Mouse (Mus musculus): Measurements from ENCODE around the gene BC035044. TPM values are rescaled to one million over a fixed set of nuclear protein-coding genes. Genes with fewer than 3 reads are reported as not detected.
"Not testable (repeated sequence)": the region's sequence is repeated elsewhere in the genome, so short reads cannot be mapped to it uniquely, and the experiment has no call there.

BC035044 gene
- polyA plus RNA-seq, 1 experiment, result not detected

DNA sequence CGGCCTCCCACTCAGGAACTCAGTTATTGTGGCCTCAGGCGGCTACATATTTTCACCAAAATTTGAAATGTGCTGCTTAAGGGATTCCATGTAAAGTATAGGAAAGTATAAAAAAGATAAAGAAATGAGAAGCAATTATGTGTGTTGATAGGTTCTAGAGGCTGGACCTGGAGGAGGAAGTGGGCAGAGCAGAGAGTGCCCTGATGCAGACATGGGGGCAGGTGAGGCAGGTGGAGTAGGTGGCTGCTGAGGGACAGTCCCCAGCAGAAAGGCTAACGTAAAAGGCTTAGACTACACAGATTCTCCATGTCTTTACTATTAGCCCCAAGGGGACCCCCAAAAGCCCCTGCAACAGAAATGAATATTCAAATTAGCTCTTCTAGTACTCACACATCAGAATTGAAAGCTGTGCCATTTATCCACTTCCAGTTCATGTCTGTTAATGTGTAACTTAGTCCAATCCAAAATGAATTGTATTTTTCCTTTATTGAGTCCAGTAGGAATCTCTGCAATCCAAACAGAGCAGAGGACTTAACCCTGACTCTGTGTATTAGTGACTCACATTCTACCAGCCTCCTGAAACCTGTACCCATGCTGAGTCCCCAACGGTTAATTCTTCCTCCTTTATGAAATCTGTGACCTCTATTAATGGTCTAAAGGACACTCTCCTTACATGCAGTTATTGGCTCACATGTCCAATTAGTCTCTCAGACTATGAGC is 72.7 kb downstream of the BC035044 start:
- no peak overlapping the region for H3K27ac ChIP-seq (ENCODE audit: insufficient read depth, low read length)
- H3K36me3 ChIP-seq (ENCODE audit: control insufficient read depth, insufficient read depth, low read length, poor library complexity, severe bottlenecking), result no peaks in the 10 kb centered on the region
- no peaks in the 10 kb centered on the region for H3K27me3 ChIP-seq (ENCODE audit: control insufficient read depth, insufficient read depth, low read length, poor library complexity, severe bottlenecking)
- no peak overlapping the region for H3K9ac ChIP-seq (ENCODE audit: low read depth, poor library complexity, severe bottlenecking)
- H3K4me1 ChIP-seq (ENCODE audit: control insufficient read depth, insufficient read depth, low read length), result no peaks in the 10 kb centered on the region
- no peaks in the 10 kb centered on the region for H3K9me3 ChIP-seq (replicated peaks; ENCODE audit: control insufficient read depth, insufficient read depth, low read length, poor library complexity, severe bottlenecking)
- no peak for TF ChIP-seq EP300 (IDR thresholded peaks at IDR 0.05; ENCODE audit: insufficient read depth, low read depth, low read length)
- H3K4me3 ChIP-seq (ENCODE audit: low read depth, low read length), result no peak overlapping the region

DNA sequence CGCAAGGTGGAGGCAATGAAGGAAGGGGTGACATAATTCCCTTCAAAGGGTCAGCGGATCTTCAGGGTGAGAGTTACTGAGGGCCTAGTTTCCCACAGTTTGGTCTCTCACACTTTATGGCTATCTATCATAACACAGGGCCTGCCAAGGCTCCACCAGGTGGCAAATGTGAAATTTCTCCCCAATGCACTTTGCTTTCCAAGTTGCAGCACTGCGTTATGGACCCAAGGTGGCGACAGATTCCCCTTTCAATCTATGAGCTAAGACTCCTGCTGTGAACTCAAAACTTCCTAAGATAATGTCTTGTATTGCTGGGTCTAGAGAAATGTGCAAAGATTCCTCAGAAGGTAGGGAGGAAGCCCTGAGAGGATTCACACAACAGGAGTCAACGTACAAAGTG is 82.4 kb downstream of the BC035044 start:
- Histone ChIP-seq H3K27ac (ENCODE audit: insufficient read depth, low read length) (no peak overlapping the region), H3K4me3 (ENCODE audit: low read depth, low read length) (no peak overlapping the region)
- TF ChIP-seq POLR2A (IDR thresholded peaks at IDR 0.05; ENCODE audit: insufficient read depth, low read length), result no peak
- no peak for TF ChIP-seq CTCF (IDR thresholded peaks at IDR 0.05; ENCODE audit: low read depth, low read length)
- no peak for TF ChIP-seq EP300 (IDR thresholded peaks at IDR 0.05; ENCODE audit: insufficient read depth, low read depth, low read length)

DNA sequence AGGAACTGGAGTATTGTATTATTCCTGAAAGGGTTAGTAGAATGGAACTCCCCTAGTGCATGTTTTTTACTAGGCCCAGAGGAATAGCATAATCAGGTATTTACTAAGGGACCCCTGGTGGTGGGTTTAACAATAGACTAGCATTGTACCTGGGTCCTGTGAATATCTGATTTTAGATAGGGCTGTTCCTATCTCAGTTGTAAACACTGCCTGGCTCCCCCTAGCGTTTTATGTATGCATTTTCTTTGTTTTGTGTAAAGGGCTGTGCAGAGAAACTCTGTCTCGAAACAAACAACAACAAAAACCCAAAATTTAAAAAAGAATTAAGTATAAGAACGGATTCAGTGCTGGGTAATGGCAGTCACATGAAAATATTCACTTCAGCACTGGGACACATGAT is 83.9 kb downstream of the BC035044 start:
- no peak overlapping the region for H3K4me3 ChIP-seq (ENCODE audit: low read depth, low read length)
- TF ChIP-seq EP300 (IDR thresholded peaks at IDR 0.05; ENCODE audit: insufficient read depth, low read depth, low read length), result no peak
- no peak for TF ChIP-seq CTCF (IDR thresholded peaks at IDR 0.05; ENCODE audit: low read depth, low read length)
- no peaks in the 10 kb centered on the region for H3K4me1 ChIP-seq (ENCODE audit: control insufficient read depth, insufficient read depth, low read length)
- no peak overlapping the region for H3K9ac ChIP-seq (ENCODE audit: low read depth, poor library complexity, severe bottlenecking)
- H3K9me3 ChIP-seq (replicated peaks; ENCODE audit: control insufficient read depth, insufficient read depth, low read length, poor library complexity, severe bottlenecking), result peaks cover 19% of the 10 kb centered on the region
- H3K36me3 ChIP-seq (ENCODE audit: control insufficient read depth, insufficient read depth, low read length, poor library complexity, severe bottlenecking), result no peaks in the 10 kb centered on the region
- no peaks in the 10 kb centered on the region for H3K27me3 ChIP-seq (ENCODE audit: control insufficient read depth, insufficient read depth, low read length, poor library complexity, severe bottlenecking)
- no peak overlapping the region for H3K27ac ChIP-seq (ENCODE audit: insufficient read depth, low read length)

More for the DNA sequence above, 82.4 kb downstream of the BC035044 start:
- Histone ChIP-seq H3K27me3 (ENCODE audit: control insufficient read depth, insufficient read depth, low read length, poor library complexity, severe bottlenecking) (no peaks in the 10 kb centered on the region), H3K36me3 (ENCODE audit: control insufficient read depth, insufficient read depth, low read length, poor library complexity, severe bottlenecking) (no peaks in the 10 kb centered on the region), H3K9ac (ENCODE audit: low read depth, poor library complexity, severe bottlenecking) (no peak overlapping the region), H3K4me1 (ENCODE audit: control insufficient read depth, insufficient read depth, low read length) (no peaks in the 10 kb centered on the region), H3K9me3 (replicated peaks; ENCODE audit: control insufficient read depth, insufficient read depth, low read length, poor library complexity, severe bottlenecking) (peaks cover 19% of the 10 kb centered on the region)

DNA sequence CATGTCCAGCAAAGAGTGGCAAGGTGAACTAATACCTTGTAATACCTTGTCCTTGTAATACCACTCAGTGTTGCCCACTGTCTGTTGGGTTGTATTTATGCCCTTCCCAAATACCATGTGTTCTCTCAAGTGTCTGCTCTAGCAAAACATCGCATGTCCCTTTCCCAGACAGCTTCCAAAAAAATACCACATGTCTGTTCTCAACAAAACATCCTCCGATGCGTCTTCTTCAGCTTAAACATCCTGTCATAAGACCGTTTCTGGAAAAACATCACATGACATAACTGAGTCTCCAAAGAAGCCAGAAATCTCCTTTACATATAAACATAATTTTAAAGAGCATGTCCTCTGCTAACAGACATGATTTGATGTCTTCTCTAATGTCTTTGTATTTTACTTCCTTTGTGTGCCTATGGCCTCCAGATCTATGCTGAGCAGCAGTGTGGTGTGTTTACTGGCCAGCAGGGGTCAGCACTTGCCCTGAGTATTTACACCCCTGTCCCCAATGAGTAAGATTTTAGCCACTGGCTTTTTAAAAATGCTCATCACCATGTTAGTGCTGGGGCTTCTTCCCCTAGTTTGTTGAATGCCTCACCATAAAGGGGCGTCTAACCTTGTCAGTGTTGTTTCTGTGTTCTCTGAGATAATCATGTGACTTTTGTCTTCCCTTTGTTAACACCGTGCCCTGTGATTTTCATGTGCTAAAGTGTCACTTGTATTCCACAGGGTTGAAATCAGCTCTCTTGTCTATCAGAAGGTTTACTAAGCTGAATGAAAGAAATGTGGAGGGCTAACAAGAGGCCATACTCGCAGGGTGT is 85.9 kb downstream of the BC035044 start:
- TF ChIP-seq CTCF (IDR thresholded peaks at IDR 0.05; ENCODE audit: low read depth, low read length), result peak; percentile 39
- not testable (repeated sequence) for H3K27ac ChIP-seq (ENCODE audit: insufficient read depth, low read length)

GRCm38 (mm10) chr6:128802999-128803857 is 87.7 kb downstream of the BC035044 start:
- no peak overlapping the region for H3K27ac ChIP-seq (ENCODE audit: insufficient read depth, low read length)
- peak overlapping the region; percentile 67 for H3K4me3 ChIP-seq (ENCODE audit: low read depth, low read length)
- no peaks in the 10 kb centered on the region for H3K27me3 ChIP-seq (ENCODE audit: control insufficient read depth, insufficient read depth, low read length, poor library complexity, severe bottlenecking)
- TF ChIP-seq POLR2A (IDR thresholded peaks at IDR 0.05; ENCODE audit: insufficient read depth, low read length), result no peak
- peak; percentile 75 for TF ChIP-seq CTCF (IDR thresholded peaks at IDR 0.05; ENCODE audit: low read depth, low read length)
- H3K9ac ChIP-seq (ENCODE audit: low read depth, poor library complexity, severe bottlenecking), result no peak overlapping the region
- H3K4me1 ChIP-seq (ENCODE audit: control insufficient read depth, insufficient read depth, low read length), result no peaks in the 10 kb centered on the region
- no peaks in the 10 kb centered on the region for H3K36me3 ChIP-seq (ENCODE audit: control insufficient read depth, insufficient read depth, low read length, poor library complexity, severe bottlenecking)
- H3K9me3 ChIP-seq (replicated peaks; ENCODE audit: control insufficient read depth, insufficient read depth, low read length, poor library complexity, severe bottlenecking), result peaks cover 2% of the 10 kb centered on the region; the same call in 1 of the 2 replicates

More for the DNA sequence above, 85.9 kb downstream of the BC035044 start:
- peaks cover 16% of the 10 kb centered on the region for H3K9me3 ChIP-seq (replicated peaks; ENCODE audit: control insufficient read depth, insufficient read depth, low read length, poor library complexity, severe bottlenecking)
- H3K36me3 ChIP-seq (ENCODE audit: control insufficient read depth, insufficient read depth, low read length, poor library complexity, severe bottlenecking); H3K4me1 ChIP-seq (ENCODE audit: control insufficient read depth, insufficient read depth, low read length); H3K27me3 ChIP-seq (ENCODE audit: control insufficient read depth, insufficient read depth, low read length, poor library complexity, severe bottlenecking); H3K9ac ChIP-seq (ENCODE audit: low read depth, poor library complexity, severe bottlenecking); H3K4me3 ChIP-seq (ENCODE audit: low read depth, low read length): not testable (repeated sequence)

Measured in ES-Bruce4 (cell line).